Mouse (Mus musculus): Measurements from ENCODE around the gene Meis1. TPM values are rescaled to one million over a fixed set of nuclear protein-coding genes. Genes with fewer than 3 reads are reported as not detected.

Gene Meis1
- total and polyA plus RNA-seq, 3 experiments: 8.2 to 16.5 TPM; not detected in 1

GRCm38 (mm10) chr11:18947434-18947833 is 71.4 kb downstream of the Meis1 start:
- H3K9ac ChIP-seq (ENCODE audit: control insufficient read depth, low read depth, low read length, poor library complexity, severe bottlenecking): no peak overlapping the region
- no peaks in the 10 kb centered on the region; the same call in 1 of the 2 replicates for H3K79me2 ChIP-seq (ENCODE audit: control insufficient read depth, insufficient read depth, low read length, poor library complexity)
- H3K4me1 ChIP-seq (ENCODE audit: control insufficient read depth in 1 of 2, insufficient read depth in 2 of 2, low read length in 2 of 2): peaks cover 0 to 11% of the 10 kb centered on the region in 2 experiments; a peak in 2 of 4 replicates
- DNase-seq (ENCODE audit: low read depth, low spot score): no peak
- no peak overlapping the region for H3K27ac ChIP-seq (ENCODE audit: control insufficient read depth, low read depth, low read length)
- no peaks in the 10 kb centered on the region for H3K9me3 ChIP-seq (replicated peaks; ENCODE audit: insufficient read depth, low read length)
- peaks cover 0 to 7% of the 10 kb centered on the region in 2 experiments; a peak in 2 of 4 replicates for H3K36me3 ChIP-seq (ENCODE audit: control insufficient read depth in 1 of 2, insufficient read depth in 2 of 2, low read length in 2 of 2)
- H3K27me3 ChIP-seq (ENCODE audit: control insufficient read depth in 1 of 2, insufficient read depth in 2 of 2, low read length in 2 of 2): no peaks in the 10 kb centered on the region
- no peak for TF ChIP-seq USF2 (IDR thresholded peaks at IDR 0.05; ENCODE audit: borderline replicate concordance in 1 of 2, insufficient read depth in 1 of 2, low read depth in 1 of 2, low read length in 2 of 2)
- TF ChIP-seq CHD2 (IDR thresholded peaks at IDR 0.05; ENCODE audit: low read length): no peak
- no peak for TF ChIP-seq GABPA (IDR thresholded peaks at IDR 0.05; ENCODE audit: low read depth, low read length)
- TF ChIP-seq TBP (IDR thresholded peaks at IDR 0.05; ENCODE audit: low read depth, low read length): no peak
- no peak for TF ChIP-seq EP300 (IDR thresholded peaks at IDR 0.05; ENCODE audit: low read depth in 1 of 2, low read length in 2 of 2)
- H3K4me3 ChIP-seq (ENCODE audit: control insufficient read depth in 1 of 2, insufficient read depth in 1 of 2, low read depth in 2 of 2, low read length in 2 of 2): no peak overlapping the region

- DNase-seq (ENCODE audit: low read depth, low spot score): no peak
- H3K4me3 ChIP-seq (ENCODE audit: control insufficient read depth in 1 of 2, insufficient read depth in 1 of 2, low read depth in 2 of 2, low read length in 2 of 2): no peak overlapping the region
- no peaks in the 10 kb centered on the region for H3K27me3 ChIP-seq (ENCODE audit: control insufficient read depth in 1 of 2, insufficient read depth in 2 of 2, low read length in 2 of 2)
- H3K9me3 ChIP-seq (replicated peaks; ENCODE audit: insufficient read depth, low read length): no peaks in the 10 kb centered on the region
- H3K79me2 ChIP-seq (ENCODE audit: control insufficient read depth, insufficient read depth, low read length, poor library complexity): no peaks in the 10 kb centered on the region; the same call in 1 of the 2 replicates
- no peak for TF ChIP-seq MAFK (IDR thresholded peaks at IDR 0.05; ENCODE audit: borderline replicate concordance, low read depth, low read length)
- no peak for TF ChIP-seq RCOR1 (IDR thresholded peaks at IDR 0.05; ENCODE audit: low read depth, low read length)
- TF ChIP-seq SIN3A (IDR thresholded peaks at IDR 0.05; ENCODE audit: low read length): no peak
- TF ChIP-seq MAX (IDR thresholded peaks at IDR 0.05; ENCODE audit: low read length): no peak
- TF ChIP-seq UBTF (IDR thresholded peaks at IDR 0.05; ENCODE audit: borderline replicate concordance, insufficient read depth, low read depth, low read length): no peak
- TF ChIP-seq ZMIZ1 (IDR thresholded peaks at IDR 0.05; ENCODE audit: low read depth, low read length): no peak
- TF ChIP-seq ZC3H11A (IDR thresholded peaks at IDR 0.05; ENCODE audit: low read depth, low read length): no peak
- TF ChIP-seq MAZ (IDR thresholded peaks at IDR 0.05; ENCODE audit: low read depth, low read length): no peak
- no peak for TF ChIP-seq ELF1 (IDR thresholded peaks at IDR 0.05; ENCODE audit: low read depth, low read length)
- TF ChIP-seq KAT2A (conservative IDR thresholded peaks at IDR 0.05; ENCODE audit: low read depth, low read length): no peak
- no peak for TF ChIP-seq ZNF384 (IDR thresholded peaks at IDR 0.05; ENCODE audit: low read depth, low read length)
- no peak for TF ChIP-seq TAL1 (IDR thresholded peaks at IDR 0.05; ENCODE audit: low read length)
- no peak overlapping the region for H3K27ac ChIP-seq (ENCODE audit: control insufficient read depth, low read depth, low read length)
- H3K9ac ChIP-seq (ENCODE audit: control insufficient read depth, low read depth, low read length, poor library complexity, severe bottlenecking): no peak overlapping the region
- H3K4me1 ChIP-seq (ENCODE audit: control insufficient read depth in 1 of 2, insufficient read depth in 2 of 2, low read length in 2 of 2): peaks cover 0 to 11% of the 10 kb centered on the region in 2 experiments; a peak in 2 of 4 replicates
- H3K36me3 ChIP-seq (ENCODE audit: control insufficient read depth in 1 of 2, insufficient read depth in 2 of 2, low read length in 2 of 2): peaks cover 0 to 7% of the 10 kb centered on the region in 2 experiments; a peak in 2 of 4 replicates
Measured at GRCm38 (mm10) chr11:18945778-18946177, 73.0 kb downstream of the Meis1 start.
